ENCODE assay signal across 7 mouse cellular contexts in genomic region chr3:146939391-146940250, GRCm38 (mm10).
A peak's percentile ranks its signal among the peaks of the same experiment; 100 is the strongest.
DNase-seq lines count a peak whose midpoint lies in the region; ATAC-seq and TF ChIP-seq lines count a peak whose summit lies in the region.

No protein-coding gene starts in this region.

- H3K9me3 ChIP-seq in lung, embryonic 14.5 days (ENCODE audit: low read depth, low read length): no peaks in the 10 kb centered on the region
- H3K9me3 ChIP-seq in forebrain, postnatal 0 days (ENCODE audit: low read length): no peaks in the 10 kb centered on the region
- no peaks in the 10 kb centered on the region for H3K9me3 ChIP-seq in limb, embryonic 14.5 days (ENCODE audit: control insufficient read depth, low read length)
- no peaks in the 10 kb centered on the region for H3K9me3 ChIP-seq in stomach, postnatal 0 days (ENCODE audit: control insufficient read depth, low read length)

- H3K4me2 ChIP-seq in lung, embryonic 14.5 days: peak overlapping the region; percentile 40
- no peak overlapping the region for H3K4me2 ChIP-seq in forebrain, postnatal 0 days (ENCODE audit: low read depth)
- H3K4me2 ChIP-seq in limb, embryonic 14.5 days (replicated peaks; ENCODE audit: low read depth, low read length, severe bottlenecking): no peak overlapping the region; the same call in 1 of the 2 replicates
- H3K4me2 ChIP-seq in stomach, postnatal 0 days (replicated peaks; ENCODE audit: low read depth): no peak overlapping the region

- H3K9ac ChIP-seq in lung, embryonic 14.5 days: no peak overlapping the region
- H3K9ac ChIP-seq in forebrain, postnatal 0 days: no peak overlapping the region
- no peak overlapping the region for H3K9ac ChIP-seq in limb, embryonic 14.5 days (ENCODE audit: low read depth, low read length, severe bottlenecking)
- H3K9ac ChIP-seq in stomach, postnatal 0 days (ENCODE audit: low read length): no peak overlapping the region

- no peak overlapping the region for H3K4me3 ChIP-seq in lung, embryonic 14.5 days (ENCODE audit: low read depth, low read length)
- H3K4me3 ChIP-seq in cortical plate, adult 2 months (ENCODE audit: insufficient read depth, low read length): no peak overlapping the region
- no peak overlapping the region for H3K4me3 ChIP-seq in forebrain, postnatal 0 days (ENCODE audit: low read depth, low read length)
- no peak overlapping the region for H3K4me3 ChIP-seq in limb, embryonic 14.5 days (replicated peaks; ENCODE audit: low read length)
- H3K4me3 ChIP-seq in stomach, postnatal 0 days (ENCODE audit: low read depth, low read length): no peak overlapping the region

- no peaks in the 10 kb centered on the region for H3K36me3 ChIP-seq in lung, embryonic 14.5 days (ENCODE audit: insufficient read depth)
- peaks cover 14% of the 10 kb centered on the region for H3K36me3 ChIP-seq in forebrain, postnatal 0 days (ENCODE audit: insufficient read depth)
- H3K36me3 ChIP-seq in limb, embryonic 14.5 days (ENCODE audit: control insufficient read depth, insufficient read depth, low read length): no peaks in the 10 kb centered on the region
- H3K36me3 ChIP-seq in stomach, postnatal 0 days (ENCODE audit: control insufficient read depth, insufficient read depth, low read length): no peaks in the 10 kb centered on the region

- TF ChIP-seq CTCF in lung, embryonic 14.5 days (IDR thresholded peaks at IDR 0.05; ENCODE audit: low read depth): peak; percentile 61
- peak; percentile 39 for TF ChIP-seq CTCF in cortical plate, adult 2 months (IDR thresholded peaks at IDR 0.05; ENCODE audit: extremely low read depth, insufficient read depth, low read length)
- peak; percentile 70 for TF ChIP-seq CTCF in forebrain, postnatal 0 days (IDR thresholded peaks at IDR 0.05; ENCODE audit: low read depth)
- peak; percentile 71 for TF ChIP-seq CTCF in stomach, postnatal 0 days (IDR thresholded peaks at IDR 0.05; ENCODE audit: low read depth)

- TF ChIP-seq EP300 in stomach, postnatal 0 days (optimal IDR thresholded peaks at IDR 0.05): no peak

- H3K4me1 ChIP-seq in lung, embryonic 14.5 days (ENCODE audit: insufficient read depth): no peaks in the 10 kb centered on the region
- no peaks in the 10 kb centered on the region for H3K4me1 ChIP-seq in cortical plate, adult 2 months (ENCODE audit: control insufficient read depth, insufficient read depth, low read length)
- H3K4me1 ChIP-seq in forebrain, postnatal 0 days (ENCODE audit: insufficient read depth): no peaks in the 10 kb centered on the region
- no peaks in the 10 kb centered on the region for H3K4me1 ChIP-seq in limb, embryonic 14.5 days (ENCODE audit: control insufficient read depth, insufficient read depth, low read length)
- no peaks in the 10 kb centered on the region for H3K4me1 ChIP-seq in stomach, postnatal 0 days (replicated peaks; ENCODE audit: control insufficient read depth, insufficient read depth)

- no peak overlapping the region for H3K27ac ChIP-seq in lung, embryonic 14.5 days (ENCODE audit: low read depth)
- H3K27ac ChIP-seq in cortical plate, adult 2 months (ENCODE audit: insufficient read depth, low read length): no peak overlapping the region
- no peak overlapping the region for H3K27ac ChIP-seq in forebrain, postnatal 0 days (ENCODE audit: low read depth, low read length)
- H3K27ac ChIP-seq in limb, embryonic 14.5 days (replicated peaks; ENCODE audit: low read depth, low read length): no peak overlapping the region
- H3K27ac ChIP-seq in stomach, postnatal 0 days (replicated peaks): no peak overlapping the region

- H3K27me3 ChIP-seq in lung, embryonic 14.5 days (ENCODE audit: insufficient read depth, low read length): no peaks in the 10 kb centered on the region
- no peaks in the 10 kb centered on the region for H3K27me3 ChIP-seq in forebrain, postnatal 0 days (ENCODE audit: insufficient read depth, low read length)
- no peaks in the 10 kb centered on the region for H3K27me3 ChIP-seq in limb, embryonic 14.5 days (ENCODE audit: control insufficient read depth, insufficient read depth, low read length)
- H3K27me3 ChIP-seq in stomach, postnatal 0 days (ENCODE audit: control insufficient read depth, insufficient read depth, low read length): no peaks in the 10 kb centered on the region

- DNase-seq in lung, embryonic 14.5 days: peak; percentile 72
- no peak for DNase-seq in lung, adult 18-20 months
- peak; percentile 44 for DNase-seq in forebrain, postnatal 0 days
- peak; percentile 42 for DNase-seq in limb, embryonic 14.5 days (ENCODE audit: low spot score)
- DNase-seq in stomach, postnatal 0 days (ENCODE audit: low spot score): peak; percentile 32
- DNase-seq in urinary bladder, postnatal 14 days (ENCODE audit: low spot score): no peak

- WGBS in lung, embryonic 14.5 days: 26% methylated on average over 21 of the region's 21 CpGs
- 18% methylated on average over 21 of the region's 21 CpGs for WGBS in forebrain, postnatal 0 days
- 34% methylated on average over 21 of the region's 21 CpGs for WGBS in limb, embryonic 14.5 days
- 26% methylated on average over 21 of the region's 21 CpGs for WGBS in stomach, postnatal 0 days

- peak; percentile 82; the same call in 1 of the 2 replicates for ATAC-seq in lung, embryonic 14.5 days (ENCODE audit: insufficient read depth)
- ATAC-seq in forebrain, postnatal 0 days: peak; percentile 95
- ATAC-seq in limb, embryonic 14.5 days (ENCODE audit: low FRiP score, low read depth): 0 out of 2 replicates have a peak, but pooled peaks have one; percentile 57
- ATAC-seq in stomach, postnatal 0 days (ENCODE audit: low FRiP score, low TSS enrichment): no peak

- no peak for TF ChIP-seq POLR2A in cortical plate, adult 2 months (IDR thresholded peaks at IDR 0.05; ENCODE audit: extremely low read depth, insufficient read depth, low read length)
- TF ChIP-seq POLR2A in limb, embryonic 14.5 days (IDR thresholded peaks at IDR 0.05; ENCODE audit: borderline replicate concordance, extremely low read depth, insufficient read depth, insufficient read length): no peak

Comparison
In these comparisons a context has a peak if more than half of its experiments do, and no peak if none do; other contexts are left out.
1. DNase-seq: peak in lung, embryonic 14.5 days (single experiment), forebrain, postnatal 0 days (single experiment), limb, embryonic 14.5 days (single experiment) and stomach, postnatal 0 days (single experiment); none in lung, adult 18-20 months (0 of 2) and urinary bladder, postnatal 14 days (single experiment).
2. Peak in every context shown above with its lines, with median percentiles within 50 percentile points of each other: CTCF ChIP-seq.